Mouse (Mus musculus) spleen, adult 2 months (tissue): Measurements from ENCODE around the gene Cnih2. TPM values are rescaled to one million over a fixed set of nuclear protein-coding genes. Genes with fewer than 3 reads are reported as not detected.

Experiments
- DNase-seq, 2 experiments: peaks; one replicate each; pipeline versions ENCODE4 v3.0.0 to v3.0.0-alpha.2; 2012 to 2021; ENCODE audit warnings: low spot score in 2 of 2, low read depth in 1 of 2
- H3K27ac ChIP-seq: fragments of 200-500 bp; 2 replicates; pipeline ENCODE4 v1.5.1; 2012; ENCODE audit warnings: low read length, inconsistent platforms; ENCODE audit not compliant: insufficient read depth
- H3K27me3 ChIP-seq: fragments of 200-500 bp; 2 replicates; pipeline ENCODE4 v1.6.1; 2012; ENCODE audit warnings: mild to moderate bottlenecking, moderate library complexity, low read length, inconsistent platforms; ENCODE audit not compliant: control insufficient read depth, insufficient read depth
- H3K36me3 ChIP-seq: fragments of 200-500 bp; 2 replicates; pipeline ENCODE4 v1.6.1; 2012; ENCODE audit warnings: mild to moderate bottlenecking, low read length, inconsistent platforms; ENCODE audit not compliant: control insufficient read depth, insufficient read depth
- H3K4me1 ChIP-seq: fragments of 200-500 bp; 2 replicates; pipeline ENCODE4 v1.6.1; 2011; ENCODE audit warnings: inconsistent platforms; ENCODE audit not compliant: control insufficient read depth, insufficient read depth, insufficient read length
- H3K4me3 ChIP-seq: fragments of 200-500 bp; 2 replicates; pipeline ENCODE4 v1.5.1; 2011; ENCODE audit warnings: mild to moderate bottlenecking, inconsistent platforms; ENCODE audit not compliant: insufficient read depth, insufficient read length; ENCODE audit errors: extremely low read depth
- CTCF ChIP-seq: fragments of 200-500 bp; IDR thresholded peaks from 2 replicates; pipeline ENCODE4 v1.5.1; 2011; ENCODE audit warnings: mild to moderate bottlenecking, inconsistent platforms; ENCODE audit not compliant: insufficient read depth, insufficient read length, insufficient replicate concordance; ENCODE audit errors: extremely low read depth
- POLR2A ChIP-seq: fragments of 200-500 bp; IDR thresholded peaks from 2 replicates; pipeline ENCODE4 v1.6.1; 2011; ENCODE audit warnings: low read depth, low read length, inconsistent platforms
- WGBS: fragments of 180-500 bp; shearing (Covaris S2); methylation state at CpG from one replicate; pipeline ENCODE4 v1.1.7; 2018; 5-methylcytosine and 5-hydroxymethylcytosine counted together
- polyA plus RNA-seq: library from polyadenylated mRNA; depleted of rRNA; stranded (reverse); fragments of >200 nt; gene quantifications from 2 replicates; pipeline ENCODE4 v1.2.3, GENCODE M21; 2012; rRNA removed

Gene Cnih2
- polyA plus RNA-seq: 0.94 and 1.4 TPM in 2 replicates

DNA sequence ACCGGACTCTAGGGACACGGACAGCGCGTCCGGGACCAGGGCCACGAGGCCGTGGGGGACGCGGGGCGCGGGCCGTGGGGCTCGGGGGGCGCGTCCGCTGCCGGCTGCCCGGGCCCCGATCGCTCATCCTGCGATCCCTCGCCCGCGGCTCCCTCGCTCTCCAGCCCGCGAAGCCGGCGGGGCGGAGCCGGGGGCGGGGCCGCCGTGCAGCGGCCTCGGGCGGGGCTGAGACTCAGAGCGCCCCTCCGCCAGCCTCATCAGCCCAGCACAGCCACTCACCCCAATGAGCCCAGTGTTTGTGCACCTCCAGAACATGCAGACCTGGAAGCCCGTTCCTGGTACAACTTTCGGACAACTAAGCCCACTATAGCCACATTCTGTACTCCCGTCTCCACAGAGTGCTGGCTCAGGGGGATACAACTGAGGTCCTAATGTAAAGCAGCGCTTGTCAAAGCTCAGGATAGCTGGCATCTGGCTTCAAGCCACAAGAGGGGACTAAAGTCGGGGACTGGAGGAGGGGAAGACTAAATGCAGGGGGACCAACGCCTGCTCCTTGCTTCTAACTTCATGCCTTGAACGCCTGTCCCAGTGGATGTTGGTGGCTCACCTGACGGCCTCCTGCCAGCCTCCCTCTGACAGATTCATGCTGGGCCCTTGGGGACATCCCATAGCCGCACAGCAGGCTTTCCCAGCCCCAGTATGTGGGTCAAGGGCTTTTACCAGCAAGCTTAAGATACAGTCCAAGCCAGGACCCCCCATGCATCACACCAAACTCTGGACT, at the start of gene Cnih2:
Gene Cnih2 (minus strand): TSS at position 159 of the 781 bp plus-strand sequence.
- H3K27me3 ChIP-seq: peaks cover 4% of the 10 kb centered on the region
- H3K4me1 ChIP-seq: peaks cover 8% of the 10 kb centered on the region
- WGBS: 12% methylated on average over 45 of the region's 48 CpGs
- H3K27ac ChIP-seq: no peak within 1 kb of the TSS
- TF ChIP-seq POLR2A (no peak), CTCF (no peak)
- peaks cover 33% of the 10 kb centered on the region for H3K36me3 ChIP-seq
- DNase-seq: no peak
- peak within 1 kb of the TSS; percentile 27; the same call in 1 of the 2 replicates for H3K4me3 ChIP-seq

GRCm38 (mm10) chr19:5139640-5140039, 41.3 kb upstream of the Cnih2 start:
- peak in 1 of 2 experiments; percentile 31 for DNase-seq
- WGBS: 17% methylated on average over 2 of the region's 2 CpGs
- Histone ChIP-seq H3K4me1 (no peaks in the 10 kb centered on the region), H3K4me3 (no peak overlapping the region), H3K27ac (no peak overlapping the region), H3K27me3 (no peaks in the 10 kb centered on the region), H3K36me3 (peaks cover 23% of the 10 kb centered on the region)
- TF ChIP-seq CTCF (no peak), POLR2A (no peak)

GRCm38 (mm10) chr19:5131237-5131636, 32.9 kb upstream of the Cnih2 start:
- no peaks in the 10 kb centered on the region for H3K4me1 ChIP-seq
- H3K4me3 ChIP-seq: no peak overlapping the region
- TF ChIP-seq CTCF (no peak), POLR2A (no peak)
- no peaks in the 10 kb centered on the region for H3K27me3 ChIP-seq
- DNase-seq: no peak
- peaks cover 15% of the 10 kb centered on the region for H3K36me3 ChIP-seq
- WGBS: 56% methylated on average over 4 of the region's 4 CpGs
- no peak overlapping the region for H3K27ac ChIP-seq

- no peak for TF ChIP-seq POLR2A
- TF ChIP-seq CTCF: no peak
- Histone ChIP-seq H3K27ac (no peak overlapping the region), H3K4me1 (no peaks in the 10 kb centered on the region), H3K4me3 (no peak overlapping the region), H3K36me3 (peaks cover 9% of the 10 kb centered on the region), H3K27me3 (no peaks in the 10 kb centered on the region)
- DNase-seq: no peak
- 19% methylated on average over 1 of the region's 1 CpGs for WGBS
Measured at GRCm38 (mm10) chr19:5129770-5130169, 31.4 kb upstream of the Cnih2 start.

DNA sequence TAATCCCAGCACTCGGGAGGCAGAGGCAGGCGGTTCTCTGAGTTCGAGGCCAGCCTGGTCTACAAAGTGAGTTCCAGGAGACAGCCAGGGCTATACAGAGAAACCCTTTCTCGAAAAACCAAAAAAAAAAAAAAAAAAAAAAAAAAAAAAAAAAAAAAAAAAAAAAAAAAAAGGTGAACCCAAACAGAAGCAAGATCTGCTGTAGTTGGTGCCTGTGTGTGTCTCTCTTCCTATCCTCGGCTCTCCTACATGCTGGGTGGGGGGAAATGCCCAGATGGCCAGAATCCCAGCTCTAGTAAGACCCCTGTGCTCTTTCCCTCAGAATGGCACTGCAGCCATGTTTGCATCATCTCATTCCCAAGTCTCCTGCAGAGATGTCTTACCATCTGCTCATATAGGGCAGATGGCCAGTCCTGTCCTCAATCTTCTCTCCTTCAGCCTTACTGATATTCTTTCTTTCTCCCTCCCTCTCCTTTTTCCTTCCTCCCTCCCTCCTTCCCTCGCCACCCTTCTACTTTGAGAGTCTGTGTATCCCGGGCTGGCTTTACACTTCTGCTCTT, 25.8 kb upstream of the Cnih2 start:
- Histone ChIP-seq H3K27ac (no peak overlapping the region), H3K4me3 (no peak overlapping the region), H3K4me1 (no peaks in the 10 kb centered on the region), H3K27me3 (0 out of 2 replicates have a peak, but pooled peaks cover 3% of the 10 kb centered on the region), H3K36me3 (no peaks in the 10 kb centered on the region)
- no peak for DNase-seq
- WGBS: 57% methylated on average over 7 of the region's 7 CpGs
- TF ChIP-seq POLR2A: no peak
- no peak for TF ChIP-seq CTCF

- 81% methylated on average over 3 of the region's 3 CpGs for WGBS
- H3K4me3 ChIP-seq: no peak overlapping the region
- H3K27ac ChIP-seq: no peak overlapping the region
- no peaks in the 10 kb centered on the region; the same call in none of the 2 replicates for H3K4me1 ChIP-seq
- no peak for DNase-seq
- H3K27me3 ChIP-seq: 0 out of 2 replicates have a peak, but pooled peaks cover 3% of the 10 kb centered on the region
- TF ChIP-seq POLR2A (no peak), CTCF (no peak)
- no peaks in the 10 kb centered on the region for H3K36me3 ChIP-seq
Measured at GRCm38 (mm10) chr19:5123241-5123640, 24.9 kb upstream of the Cnih2 start.

- Histone ChIP-seq H3K27me3 (0 out of 2 replicates have a peak, but pooled peaks cover 3% of the 10 kb centered on the region), H3K4me1 (no peaks in the 10 kb centered on the region; the same call in none of the 2 replicates), H3K4me3 (no peak overlapping the region), H3K27ac (no peak overlapping the region), H3K36me3 (no peaks in the 10 kb centered on the region)
- no peak for TF ChIP-seq POLR2A
- no peak for TF ChIP-seq CTCF
- no peak for DNase-seq
- WGBS: 80% methylated on average over 10 of the region's 10 CpGs
Measured at GRCm38 (mm10) chr19:5122492-5122891, 24.2 kb upstream of the Cnih2 start.
